Mouse (Mus musculus): ENCODE data around the gene Scarb1. TPM values are rescaled to one million over a fixed set of nuclear protein-coding genes. Genes with fewer than 3 reads are reported as not detected.
A peak's percentile ranks its signal among the peaks of the same experiment; 100 is the strongest.

Gene Scarb1
- polyA plus RNA-seq, 1 experiment from 2014 or later = 64.9 TPM

- Histone ChIP-seq H3K9me3 (ENCODE audit: low read length) (no peaks in the 10 kb centered on the region), H3K27ac (ENCODE audit: low read length) (no peak overlapping the region), H3K36me3 (ENCODE audit: insufficient read depth, low read length) (no peaks in the 10 kb centered on the region), H3K4me2 (replicated peaks; ENCODE audit: low read depth, low read length) (no peak overlapping the region), H3K27me3 (replicated peaks; ENCODE audit: insufficient read depth, low read length) (no peaks in the 10 kb centered on the region), H3K4me3 (ENCODE audit: low read depth, low read length) (no peak overlapping the region), H3K4me1 (ENCODE audit: insufficient read depth, low read depth, low read length) (no peaks in the 10 kb centered on the region), H3K9ac (replicated peaks; ENCODE audit: low read depth) (no peak overlapping the region)
- ATAC-seq (no peak), DNase-seq (ENCODE audit: low spot score) (no peak)
- TF ChIP-seq EP300 (IDR thresholded peaks at IDR 0.05) (no peak), CTCF (IDR thresholded peaks at IDR 0.05) (no peak)
- WGBS = 16% methylated on average over 6 of the region's 6 CpGs
These were observed 100.6 kb downstream of the Scarb1 start for GRCm38 (mm10) chr5:125240124-125240781.

DNA sequence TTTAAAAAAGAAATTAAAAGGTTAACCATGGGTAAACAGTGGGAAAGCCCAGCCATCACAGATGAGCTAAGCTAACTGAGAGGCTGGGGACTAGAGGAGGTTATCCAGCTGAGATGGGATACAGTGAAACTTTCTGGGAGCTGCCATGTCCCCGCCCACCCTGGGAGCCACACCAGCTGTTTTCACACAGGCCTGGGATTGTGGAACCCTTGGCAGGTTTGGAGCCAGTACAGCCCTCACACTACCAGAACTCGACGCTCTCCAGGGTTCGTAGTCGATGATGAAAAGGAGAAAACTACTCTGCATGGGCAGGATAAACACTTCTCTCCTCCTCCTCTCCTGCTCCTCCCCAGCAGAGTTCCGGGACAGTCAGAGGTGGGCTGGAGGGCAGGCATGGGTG, 105.0 kb downstream of the Scarb1 start:
- TF ChIP-seq CTCF (IDR thresholded peaks at IDR 0.05) (no peak), EP300 (IDR thresholded peaks at IDR 0.05) (no peak)
- H3K36me3 ChIP-seq (ENCODE audit: insufficient read depth, low read length) = no peaks in the 10 kb centered on the region
- ATAC-seq (peak; percentile 52), DNase-seq (ENCODE audit: low spot score) (peak; percentile 51)
- H3K4me2 ChIP-seq (replicated peaks; ENCODE audit: low read depth, low read length) = no peak overlapping the region
- H3K4me3 ChIP-seq (ENCODE audit: low read depth, low read length) = no peak overlapping the region
- 22% methylated on average over 6 of the region's 6 CpGs for WGBS
- no peaks in the 10 kb centered on the region for H3K27me3 ChIP-seq (replicated peaks; ENCODE audit: insufficient read depth, low read length)
- H3K9me3 ChIP-seq (ENCODE audit: low read length) = no peaks in the 10 kb centered on the region
- no peak overlapping the region for H3K27ac ChIP-seq (ENCODE audit: low read length)
- no peaks in the 10 kb centered on the region for H3K4me1 ChIP-seq (ENCODE audit: insufficient read depth, low read depth, low read length)
- H3K9ac ChIP-seq (replicated peaks; ENCODE audit: low read depth) = no peak overlapping the region

DNA sequence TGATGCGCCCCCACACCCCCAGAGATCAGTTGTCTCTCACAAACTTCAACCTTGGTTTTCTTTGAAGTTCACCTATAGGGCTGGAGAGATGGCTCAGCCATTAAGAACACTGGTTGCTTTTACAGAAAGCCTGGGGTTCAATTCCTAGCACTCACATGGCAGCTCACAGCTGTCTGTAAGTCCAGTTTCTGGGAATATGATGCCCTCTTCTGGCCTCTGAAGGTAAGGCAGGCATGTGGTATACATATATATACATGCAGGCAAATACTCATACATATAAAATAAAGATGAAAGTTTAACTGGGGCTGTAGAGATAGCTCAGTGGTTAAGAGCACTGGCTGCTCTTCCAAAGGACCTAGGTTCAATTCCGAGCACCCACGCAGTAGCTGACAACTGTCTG, 105.5 kb downstream of the Scarb1 start:
- ATAC-seq (no peak), DNase-seq (ENCODE audit: low spot score) (no peak)
- H3K4me3 ChIP-seq (ENCODE audit: low read depth, low read length) = no peak overlapping the region
- H3K9ac ChIP-seq (replicated peaks; ENCODE audit: low read depth) = no peak overlapping the region
- no peak overlapping the region for H3K4me2 ChIP-seq (replicated peaks; ENCODE audit: low read depth, low read length)
- H3K27ac ChIP-seq (ENCODE audit: low read length) = no peak overlapping the region
- H3K4me1 ChIP-seq (ENCODE audit: insufficient read depth, low read depth, low read length) = no peaks in the 10 kb centered on the region
- WGBS = 93% methylated on average over 3 of the region's 3 CpGs
- no peaks in the 10 kb centered on the region for H3K36me3 ChIP-seq (ENCODE audit: insufficient read depth, low read length)
- no peaks in the 10 kb centered on the region for H3K9me3 ChIP-seq (ENCODE audit: low read length)
- TF ChIP-seq CTCF (IDR thresholded peaks at IDR 0.05) = peak; percentile 41
- no peak for TF ChIP-seq EP300 (IDR thresholded peaks at IDR 0.05)
- no peaks in the 10 kb centered on the region for H3K27me3 ChIP-seq (replicated peaks; ENCODE audit: insufficient read depth, low read length)

DNA sequence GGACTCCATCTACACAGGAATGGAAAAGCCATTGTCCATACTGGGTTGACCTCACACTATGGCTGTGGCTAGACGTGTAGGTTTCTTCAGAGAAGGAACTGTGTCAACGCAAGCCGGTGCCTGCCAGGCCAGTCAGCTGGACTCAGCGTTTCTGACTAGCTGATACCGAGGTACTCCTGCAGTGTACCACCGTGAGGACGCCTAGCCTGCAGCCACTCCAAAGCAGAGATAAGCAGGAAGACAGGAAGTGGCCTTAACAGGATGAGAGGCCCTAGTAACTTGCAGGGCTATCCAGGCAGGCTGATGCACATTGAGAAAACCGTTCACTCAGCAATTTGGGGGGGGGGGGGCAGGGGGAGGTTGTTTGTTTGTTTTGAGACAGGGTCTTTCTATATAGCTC, 106.5 kb downstream of the Scarb1 start:
- no peaks in the 10 kb centered on the region for H3K27me3 ChIP-seq (replicated peaks; ENCODE audit: insufficient read depth, low read length)
- H3K9me3 ChIP-seq (ENCODE audit: low read length) = no peaks in the 10 kb centered on the region
- H3K4me2 ChIP-seq (replicated peaks; ENCODE audit: low read depth, low read length) = no peak overlapping the region
- TF ChIP-seq CTCF (IDR thresholded peaks at IDR 0.05) (no peak), EP300 (IDR thresholded peaks at IDR 0.05) (no peak)
- ATAC-seq (no peak), DNase-seq (ENCODE audit: low spot score) (no peak)
- H3K36me3 ChIP-seq (ENCODE audit: insufficient read depth, low read length) = no peaks in the 10 kb centered on the region
- H3K27ac ChIP-seq (ENCODE audit: low read length) = no peak overlapping the region
- WGBS = 17% methylated on average over 8 of the region's 8 CpGs
- no peaks in the 10 kb centered on the region for H3K4me1 ChIP-seq (ENCODE audit: insufficient read depth, low read depth, low read length)
- H3K4me3 ChIP-seq (ENCODE audit: low read depth, low read length) = no peak overlapping the region
- no peak overlapping the region for H3K9ac ChIP-seq (replicated peaks; ENCODE audit: low read depth)

DNA sequence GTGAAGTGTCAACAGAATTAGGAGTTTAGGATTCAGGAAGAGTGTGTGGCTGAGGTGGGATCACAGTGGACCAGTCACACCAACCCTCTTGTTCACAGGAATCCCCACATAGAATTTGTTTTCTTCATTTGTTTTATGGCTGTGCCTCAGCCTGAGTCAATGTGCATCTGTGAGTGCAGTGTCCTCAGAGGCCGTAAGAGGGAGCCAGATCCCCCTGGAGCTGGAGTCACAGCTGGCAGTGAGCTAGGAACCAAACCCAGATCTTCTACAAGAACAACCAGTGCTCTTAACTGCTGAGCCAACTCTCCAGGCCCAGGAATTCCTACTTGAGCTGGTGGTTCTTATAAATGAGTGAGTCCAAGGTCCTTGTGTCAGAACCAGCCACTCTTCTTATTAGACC, 107.4 kb downstream of the Scarb1 start:
- no peak for ATAC-seq
- no peaks in the 10 kb centered on the region for H3K4me1 ChIP-seq (ENCODE audit: insufficient read depth, low read depth, low read length)
- DNase-seq (ENCODE audit: low spot score) = no peak
- no peak overlapping the region for H3K4me3 ChIP-seq (ENCODE audit: low read depth, low read length)
- no peaks in the 10 kb centered on the region for H3K36me3 ChIP-seq (ENCODE audit: insufficient read depth, low read length)
- 95% methylated on average over 1 of the region's 1 CpGs for WGBS
- H3K9ac ChIP-seq (replicated peaks; ENCODE audit: low read depth) = no peak overlapping the region
- no peaks in the 10 kb centered on the region for H3K9me3 ChIP-seq (ENCODE audit: low read length)
- H3K27me3 ChIP-seq (replicated peaks; ENCODE audit: insufficient read depth, low read length) = no peaks in the 10 kb centered on the region
- H3K4me2 ChIP-seq (replicated peaks; ENCODE audit: low read depth, low read length) = no peak overlapping the region
- H3K27ac ChIP-seq (ENCODE audit: low read length) = no peak overlapping the region
- TF ChIP-seq CTCF (IDR thresholded peaks at IDR 0.05) (no peak), EP300 (IDR thresholded peaks at IDR 0.05) (no peak)

DNA sequence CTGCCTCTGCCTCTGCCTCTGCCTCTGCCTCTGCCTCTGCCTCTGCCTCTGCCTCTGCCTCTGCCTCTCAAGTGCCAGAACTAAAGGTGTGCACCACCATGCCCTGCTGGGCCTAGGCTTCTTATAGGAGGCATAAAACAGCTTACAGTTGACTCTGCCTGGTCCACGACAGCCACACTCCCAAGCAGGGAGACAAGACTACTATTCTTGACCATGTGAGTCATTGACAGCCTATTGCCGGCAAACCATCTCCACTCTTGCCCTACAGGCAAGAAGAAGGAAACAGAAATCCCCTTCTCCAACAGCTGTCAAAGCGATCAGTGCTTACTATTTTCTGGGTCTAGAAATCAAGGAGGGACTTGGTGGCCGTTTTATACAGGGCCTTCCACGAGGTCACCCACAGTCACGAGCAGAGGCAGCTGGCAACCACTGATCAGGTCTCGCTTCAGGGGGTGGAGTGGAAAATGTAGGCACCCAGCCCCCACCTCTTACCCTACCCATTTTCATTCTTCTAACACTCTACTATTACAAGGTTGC, 108.4 kb downstream of the Scarb1 start:
- H3K4me1 ChIP-seq (ENCODE audit: insufficient read depth, low read depth, low read length) = no peaks in the 10 kb centered on the region
- H3K4me2 ChIP-seq (replicated peaks; ENCODE audit: low read depth, low read length) = no peak overlapping the region
- no peak overlapping the region for H3K4me3 ChIP-seq (ENCODE audit: low read depth, low read length)
- TF ChIP-seq EP300 (IDR thresholded peaks at IDR 0.05) (no peak), CTCF (IDR thresholded peaks at IDR 0.05) (no peak)
- H3K9me3 ChIP-seq (ENCODE audit: low read length) = no peaks in the 10 kb centered on the region
- ATAC-seq = no peak
- H3K9ac ChIP-seq (replicated peaks; ENCODE audit: low read depth) = no peak overlapping the region
- no peaks in the 10 kb centered on the region for H3K27me3 ChIP-seq (replicated peaks; ENCODE audit: insufficient read depth, low read length)
- H3K27ac ChIP-seq (ENCODE audit: low read length) = no peak overlapping the region
- no peaks in the 10 kb centered on the region for H3K36me3 ChIP-seq (ENCODE audit: insufficient read depth, low read length)
- DNase-seq (ENCODE audit: low spot score) = no peak
- WGBS = 82% methylated on average over 7 of the region's 7 CpGs

All from lung, postnatal 0 days (tissue).